Mouse (Mus musculus): Measurements from ENCODE around the gene Actn2. TPM values are rescaled to one million over a fixed set of nuclear protein-coding genes. Genes with fewer than 3 reads are reported as not detected.
A peak's percentile ranks its signal among the peaks of the same experiment; 100 is the strongest.

Actn2 gene
- total RNA-seq, 2 experiments from 2014 or later: 18.4 to 22.6 TPM

GRCm38 (mm10) chr13:12257391-12258380, 82.9 kb downstream of the Actn2 start, which contains the start of gene Mtr:
Mtr (minus strand) TSS chr13:12258113.
- peak; percentile 91 to 94 for DNase-seq (ENCODE audit: low spot score in 2 of 2)

- DNase-seq (ENCODE audit: low spot score in 2 of 2): no peak
Measured at GRCm38 (mm10) chr13:12256871-12257390, 83.6 kb downstream of the Actn2 start.

GRCm38 (mm10) chr13:12255911-12256705, 84.5 kb downstream of the Actn2 start:
- DNase-seq (ENCODE audit: low spot score in 2 of 2): no peak

GRCm38 (mm10) chr13:12250496-12250895, 90.1 kb downstream of the Actn2 start:
- DNase-seq (ENCODE audit: low spot score in 2 of 2): no peak

- no peak for DNase-seq (ENCODE audit: low spot score in 2 of 2)
Measured at GRCm38 (mm10) chr13:12249195-12249898, 91.2 kb downstream of the Actn2 start.

- DNase-seq (ENCODE audit: low spot score in 2 of 2): no peak
Measured at GRCm38 (mm10) chr13:12245938-12246337, 94.6 kb downstream of the Actn2 start.

GRCm38 (mm10) chr13:12243991-12244390, 96.6 kb downstream of the Actn2 start:
- peak; percentile 8 to 15 for DNase-seq (ENCODE audit: low spot score in 2 of 2)

GRCm38 (mm10) chr13:12232141-12232540, 108.4 kb downstream of the Actn2 start:
- no peak for DNase-seq (ENCODE audit: low spot score in 2 of 2)

- no peak for DNase-seq (ENCODE audit: low spot score in 2 of 2)
Measured at GRCm38 (mm10) chr13:12228248-12228647, 112.3 kb downstream of the Actn2 start.

- no peak for DNase-seq (ENCODE audit: low spot score in 2 of 2)
Measured at GRCm38 (mm10) chr13:12227606-12228005, 113.0 kb downstream of the Actn2 start.

Other genes starting within 250 kb of the Actn2 start
- gene Ryr2, start 233.8 kb downstream of the Actn2 start, total RNA-seq (2021): 100 to 1,000 TPM; 112 to 140 TPM
- 10 to 100 TPM; 17.5 to 17.6 TPM for gene Mtr, start 82.6 kb downstream of the Actn2 start, total RNA-seq (2021)
- 10 to 100 TPM; 23.4 to 37.0 TPM for gene Heatr1, start 54.3 kb upstream of the Actn2 start, total RNA-seq (2021)
- 10 to 100 TPM; 28.0 to 31.4 TPM for gene Lgals8, start 124.2 kb upstream of the Actn2 start, total RNA-seq (2021)
- gene Edaradd, start 179.7 kb upstream of the Actn2 start, total RNA-seq (2021): 1 to 10 TPM; 1.1 to 1.3 TPM
- gene Ero1lb, start 225.1 kb upstream of the Actn2 start, total RNA-seq (2021): 1 to 10 TPM; 8.1 to 9.3 TPM